Mouse (Mus musculus): Measurements from ENCODE around the gene Chkb. TPM values are rescaled to one million over a fixed set of nuclear protein-coding genes. Genes with fewer than 3 reads are reported as not detected.
A peak's percentile ranks its signal among the peaks of the same experiment; 100 is the strongest.

Gene Chkb
- total and polyA plus RNA-seq, 2 experiments from 2014 or later, result 66.2 to 101 TPM

DNA sequence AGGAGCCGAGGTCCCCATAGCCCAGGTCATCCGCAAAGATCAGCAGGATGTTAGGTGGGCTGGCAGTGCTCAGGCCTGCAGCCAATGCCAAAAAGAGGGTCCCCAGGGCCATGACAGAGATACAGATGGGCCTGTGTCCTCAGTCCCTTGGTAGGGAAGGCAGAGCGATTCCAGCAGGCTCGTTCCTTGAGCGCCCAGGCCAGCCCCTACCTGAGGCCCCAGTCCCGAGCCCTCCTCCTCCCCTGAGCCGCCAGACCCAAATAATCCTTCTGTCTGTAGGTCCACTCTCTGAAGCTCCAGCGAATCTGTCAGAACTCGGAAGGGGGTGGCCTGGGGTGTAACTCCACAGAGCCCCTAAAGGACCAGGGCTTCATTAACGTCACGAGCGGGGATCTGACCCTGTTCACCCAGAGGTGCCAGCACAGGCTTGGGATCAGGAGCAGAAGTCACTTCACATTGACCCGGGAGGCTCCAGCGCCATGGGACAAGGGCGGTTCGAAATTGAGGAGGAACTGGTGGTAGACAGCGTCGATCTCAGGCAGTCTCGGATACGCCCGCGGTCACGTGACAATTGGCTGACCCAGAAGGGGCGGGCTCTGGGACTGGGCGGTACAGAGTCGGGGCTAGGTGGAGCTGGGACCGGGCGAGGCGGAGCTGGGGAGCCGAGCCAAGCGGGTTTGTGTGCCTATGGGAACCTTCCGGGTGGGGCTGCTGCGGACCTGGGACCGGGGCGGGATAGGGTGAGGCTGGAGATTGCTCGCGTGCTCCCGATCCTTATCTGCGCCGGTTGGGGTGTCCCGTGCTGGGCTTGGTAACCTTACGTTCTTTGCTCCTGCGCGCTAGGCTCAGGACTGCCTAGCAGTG lies 46.1 kb upstream of the Chkb start:
- no peaks in the 10 kb centered on the region for H3K27me3 ChIP-seq (ENCODE audit: insufficient read depth, low read length)
- 8% methylated on average over 44 of the region's 44 CpGs for WGBS
- peak; percentile 95 for ATAC-seq (ENCODE audit: low FRiP score)
- peaks cover 14% of the 10 kb centered on the region for H3K4me1 ChIP-seq (ENCODE audit: insufficient read depth, low read length)
- peak overlapping the region; percentile 81 for H3K27ac ChIP-seq (ENCODE audit: low read depth, low read length)
- TF ChIP-seq CTCF (IDR thresholded peaks at IDR 0.05), result 0 out of 2 replicates have a peak, but pooled peaks have one; percentile 9
- peak overlapping the region; percentile 65 for H3K9ac ChIP-seq (replicated peaks; ENCODE audit: low read length, poor library complexity, severe bottlenecking)
- H3K9me3 ChIP-seq (ENCODE audit: low read length), result no peaks in the 10 kb centered on the region
- H3K4me3 ChIP-seq (ENCODE audit: low read depth, low read length), result peak overlapping the region; percentile 47
- H3K36me3 ChIP-seq (ENCODE audit: insufficient read depth, low read length), result 0 out of 2 replicates have a peak, but pooled peaks cover 3% of the 10 kb centered on the region
- H3K4me2 ChIP-seq (ENCODE audit: low read depth, low read length, poor library complexity, severe bottlenecking), result peak overlapping the region; percentile 69
- DNase-seq (ENCODE audit: low spot score), result peak; percentile 91

DNA sequence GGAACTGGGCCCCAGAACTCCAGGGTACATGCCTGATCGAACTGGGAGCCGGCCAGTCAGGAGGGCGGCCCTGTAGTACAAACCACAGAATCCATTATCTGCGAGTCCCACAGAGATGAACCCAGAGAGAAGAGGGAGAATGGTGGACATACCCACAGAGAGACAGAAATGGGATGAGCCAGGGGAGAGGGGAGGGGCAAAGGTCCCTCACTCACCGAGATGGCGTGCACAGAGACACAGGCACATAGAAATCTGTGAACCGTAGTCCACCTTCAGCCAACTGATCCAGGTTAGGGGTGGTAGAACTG lies 45.5 kb upstream of the Chkb start:
- Histone ChIP-seq H3K4me3 (ENCODE audit: low read depth, low read length) (peak overlapping the region; percentile 47; the same call in 1 of the 2 replicates), H3K4me1 (ENCODE audit: insufficient read depth, low read length) (peaks cover 14% of the 10 kb centered on the region), H3K9ac (replicated peaks; ENCODE audit: low read length, poor library complexity, severe bottlenecking) (peak overlapping the region; percentile 65), H3K27me3 (ENCODE audit: insufficient read depth, low read length) (no peaks in the 10 kb centered on the region), H3K27ac (ENCODE audit: low read depth, low read length) (no peak overlapping the region), H3K4me2 (ENCODE audit: low read depth, low read length, poor library complexity, severe bottlenecking) (peak overlapping the region; percentile 69), H3K9me3 (ENCODE audit: low read length) (no peaks in the 10 kb centered on the region), H3K36me3 (ENCODE audit: insufficient read depth, low read length) (0 out of 2 replicates have a peak, but pooled peaks cover 3% of the 10 kb centered on the region)
- WGBS, result 96% methylated on average over 7 of the region's 7 CpGs
- TF ChIP-seq CTCF (IDR thresholded peaks at IDR 0.05), result no peak
- DNase-seq (ENCODE audit: low spot score) (no peak), ATAC-seq (ENCODE audit: low FRiP score) (no peak)

DNA sequence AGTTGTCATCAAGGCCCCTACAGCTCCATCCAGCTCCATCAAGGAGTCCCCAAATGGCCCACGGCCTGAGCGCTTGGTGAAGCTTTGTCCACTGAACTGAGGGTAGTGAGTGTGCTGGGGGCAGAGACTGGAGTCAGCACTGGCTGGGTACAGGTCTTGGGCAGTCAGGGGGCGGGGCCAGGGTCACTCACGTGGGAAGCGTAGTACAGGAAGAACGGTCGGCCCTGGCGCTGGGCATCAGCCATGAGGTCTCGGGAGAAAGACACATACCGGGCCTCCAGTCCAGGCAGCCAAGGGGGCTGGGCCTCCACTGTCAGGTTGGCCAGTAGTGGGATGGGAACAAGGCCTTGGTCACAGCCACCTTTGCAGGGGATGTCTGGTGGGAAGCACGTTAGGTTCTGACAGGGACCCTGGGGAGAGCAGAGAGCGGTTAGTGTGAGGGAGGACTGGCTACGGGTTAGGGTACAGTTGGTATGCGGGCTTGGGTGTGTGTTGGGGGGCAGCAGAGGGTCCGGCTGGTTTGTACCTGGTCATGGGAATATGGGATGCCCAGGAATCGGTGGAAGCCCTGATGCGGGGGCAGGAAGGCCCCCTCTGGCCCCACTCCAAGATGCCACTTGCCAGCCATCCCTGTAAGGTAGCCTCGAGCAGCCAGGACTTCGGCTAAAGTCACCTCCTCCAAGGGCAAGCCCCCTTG lies 45.0 kb upstream of the Chkb start:
- Histone ChIP-seq H3K27me3 (ENCODE audit: insufficient read depth, low read length) (no peaks in the 10 kb centered on the region), H3K4me1 (ENCODE audit: insufficient read depth, low read length) (peaks cover 14% of the 10 kb centered on the region), H3K4me2 (ENCODE audit: low read depth, low read length, poor library complexity, severe bottlenecking) (peak overlapping the region; percentile 69; the same call in 1 of the 2 replicates), H3K9me3 (ENCODE audit: low read length) (no peaks in the 10 kb centered on the region), H3K9ac (replicated peaks; ENCODE audit: low read length, poor library complexity, severe bottlenecking) (no peak overlapping the region), H3K4me3 (ENCODE audit: low read depth, low read length) (no peak overlapping the region), H3K27ac (ENCODE audit: low read depth, low read length) (no peak overlapping the region), H3K36me3 (ENCODE audit: insufficient read depth, low read length) (0 out of 2 replicates have a peak, but pooled peaks cover 3% of the 10 kb centered on the region)
- ATAC-seq (ENCODE audit: low FRiP score) (no peak), DNase-seq (ENCODE audit: low spot score) (no peak)
- TF ChIP-seq CTCF (IDR thresholded peaks at IDR 0.05), result no peak
- 90% methylated on average over 19 of the region's 19 CpGs for WGBS

DNA sequence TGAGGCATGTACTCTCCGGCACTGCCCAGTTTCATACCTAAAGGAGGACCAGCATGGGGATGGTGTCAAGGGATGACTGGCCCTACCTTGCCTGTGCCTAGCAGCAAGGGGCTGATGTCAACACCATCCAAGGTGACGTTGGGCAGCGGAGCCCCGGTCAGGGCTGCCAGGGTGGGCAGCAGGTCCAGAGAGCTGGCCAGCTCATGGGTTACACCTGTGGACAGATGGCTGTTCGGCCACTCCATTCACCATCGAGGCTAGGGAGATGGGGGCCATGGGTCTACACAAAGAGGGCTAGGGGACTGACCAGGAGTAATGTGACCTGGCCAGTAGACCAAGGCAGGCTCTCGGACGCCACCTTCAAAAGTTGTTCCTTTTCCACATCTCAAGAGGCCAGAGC lies 44.2 kb upstream of the Chkb start:
- no peaks in the 10 kb centered on the region for H3K9me3 ChIP-seq (ENCODE audit: low read length)
- no peak overlapping the region for H3K4me2 ChIP-seq (ENCODE audit: low read depth, low read length, poor library complexity, severe bottlenecking)
- 0 out of 2 replicates have a peak, but pooled peaks cover 3% of the 10 kb centered on the region for H3K36me3 ChIP-seq (ENCODE audit: insufficient read depth, low read length)
- H3K27me3 ChIP-seq (ENCODE audit: insufficient read depth, low read length), result no peaks in the 10 kb centered on the region
- no peak for TF ChIP-seq CTCF (IDR thresholded peaks at IDR 0.05)
- H3K27ac ChIP-seq (ENCODE audit: low read depth, low read length), result no peak overlapping the region
- no peak overlapping the region for H3K4me3 ChIP-seq (ENCODE audit: low read depth, low read length)
- WGBS, result 96% methylated on average over 8 of the region's 8 CpGs
- H3K9ac ChIP-seq (replicated peaks; ENCODE audit: low read length, poor library complexity, severe bottlenecking), result no peak overlapping the region
- ATAC-seq (ENCODE audit: low FRiP score) (no peak), DNase-seq (ENCODE audit: low spot score) (no peak)
- peaks cover 14% of the 10 kb centered on the region for H3K4me1 ChIP-seq (ENCODE audit: insufficient read depth, low read length)

DNA sequence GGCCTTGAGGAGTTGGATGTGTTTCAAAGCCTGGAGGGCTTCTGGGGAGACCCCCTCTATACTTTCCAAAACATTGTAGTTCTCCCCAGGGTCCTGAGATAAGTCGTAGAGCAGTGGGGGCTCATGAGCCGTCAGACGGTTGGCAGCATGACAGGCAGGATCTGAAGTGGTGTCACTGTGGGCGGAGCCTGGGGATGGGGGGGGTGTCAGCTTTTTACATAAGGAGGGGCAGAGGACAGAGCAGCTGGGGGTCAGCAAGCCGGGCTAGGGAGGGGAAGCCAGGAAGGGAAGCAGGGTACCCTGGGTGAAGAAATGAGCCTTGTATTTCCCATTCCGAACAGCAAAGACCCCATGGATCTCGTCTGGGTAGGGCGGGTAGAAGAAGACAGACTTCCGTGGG lies 43.7 kb upstream of the Chkb start:
- Histone ChIP-seq H3K4me1 (ENCODE audit: insufficient read depth, low read length) (peaks cover 14% of the 10 kb centered on the region), H3K27ac (ENCODE audit: low read depth, low read length) (no peak overlapping the region), H3K36me3 (ENCODE audit: insufficient read depth, low read length) (0 out of 2 replicates have a peak, but pooled peaks cover 3% of the 10 kb centered on the region), H3K27me3 (ENCODE audit: insufficient read depth, low read length) (no peaks in the 10 kb centered on the region), H3K9ac (replicated peaks; ENCODE audit: low read length, poor library complexity, severe bottlenecking) (no peak overlapping the region), H3K4me2 (ENCODE audit: low read depth, low read length, poor library complexity, severe bottlenecking) (no peak overlapping the region), H3K9me3 (ENCODE audit: low read length) (no peaks in the 10 kb centered on the region), H3K4me3 (ENCODE audit: low read depth, low read length) (no peak overlapping the region)
- 80% methylated on average over 9 of the region's 9 CpGs for WGBS
- ATAC-seq (ENCODE audit: low FRiP score) (no peak), DNase-seq (ENCODE audit: low spot score) (no peak)
- TF ChIP-seq CTCF (IDR thresholded peaks at IDR 0.05), result no peak

DNA sequence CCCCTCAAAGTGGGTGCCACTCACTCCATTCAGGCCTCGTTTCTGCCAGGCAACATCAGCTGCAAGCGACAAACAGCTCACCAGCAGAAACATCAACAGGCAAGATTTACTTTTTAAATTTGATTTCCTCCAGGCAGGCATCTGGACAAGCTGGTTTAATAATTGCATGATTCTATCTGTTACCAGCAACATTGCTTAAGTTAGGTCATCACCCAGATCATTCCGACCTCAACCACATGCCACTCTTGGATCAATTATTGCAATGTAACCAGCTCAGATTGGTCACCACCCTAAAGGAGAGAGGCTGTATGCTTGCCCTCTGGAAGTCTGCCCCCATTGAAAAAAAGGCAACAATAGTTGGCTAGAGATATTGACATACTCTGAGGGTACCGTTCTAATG lies 41.8 kb upstream of the Chkb start:
- Histone ChIP-seq H3K4me3 (ENCODE audit: low read depth, low read length) (no peak overlapping the region), H3K27me3 (ENCODE audit: insufficient read depth, low read length) (no peaks in the 10 kb centered on the region), H3K4me1 (ENCODE audit: insufficient read depth, low read length) (peaks cover 11% of the 10 kb centered on the region), H3K27ac (ENCODE audit: low read depth, low read length) (no peak overlapping the region), H3K9ac (replicated peaks; ENCODE audit: low read length, poor library complexity, severe bottlenecking) (no peak overlapping the region), H3K36me3 (ENCODE audit: insufficient read depth, low read length) (0 out of 2 replicates have a peak, but pooled peaks cover 3% of the 10 kb centered on the region), H3K9me3 (ENCODE audit: low read length) (no peaks in the 10 kb centered on the region), H3K4me2 (ENCODE audit: low read depth, low read length, poor library complexity, severe bottlenecking) (no peak overlapping the region)
- WGBS, result 82% methylated on average over 4 of the region's 4 CpGs
- TF ChIP-seq CTCF (IDR thresholded peaks at IDR 0.05), result no peak
- DNase-seq (ENCODE audit: low spot score) (no peak), ATAC-seq (ENCODE audit: low FRiP score) (no peak)

All from midbrain, postnatal 0 days (tissue).